Comparison of ENCODE assay signal across 16 mouse cellular contexts in the genomic region with DNA sequence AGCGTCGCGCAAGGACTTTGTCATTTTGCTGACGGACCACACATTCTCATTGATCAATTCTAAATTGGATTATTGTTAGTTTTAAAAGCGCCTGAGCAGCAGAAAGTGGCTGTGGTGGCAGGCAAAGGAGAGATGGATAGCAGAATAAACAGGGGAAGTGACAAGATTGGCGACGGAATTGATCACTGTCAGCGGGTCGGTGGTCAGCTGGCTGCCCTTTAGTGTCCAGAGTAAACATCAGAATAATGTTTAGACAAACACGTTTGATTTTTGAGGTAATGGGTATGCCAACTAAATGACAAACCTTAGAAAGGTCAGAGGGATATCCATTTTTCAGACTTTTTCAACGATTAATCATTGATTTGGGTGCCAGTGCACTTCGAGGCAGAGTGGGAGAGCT.
"Had no signal": no experiment of that assay in that cellular context is flagged by ENCODE, and none has a peak within 500 bp of the region (broad histone marks: within the 10 kb centered on the region; RNA-seq: fewer than 3 reads in every experiment).

No protein-coding gene starts in this region.

- H3K9ac ChIP-seq: neural tube, embryonic 13.5 days; neural tube, embryonic 15.5 days; stomach, embryonic 15.5 days had no signal

- H3K36me3 ChIP-seq: neural tube, embryonic 13.5 days; neural tube, embryonic 15.5 days; stomach, embryonic 15.5 days had no signal

- H3K4me2 ChIP-seq: neural tube, embryonic 13.5 days; neural tube, embryonic 15.5 days; stomach, embryonic 15.5 days had no signal

- H3K4me3 ChIP-seq: neural tube, embryonic 13.5 days; neural tube, embryonic 15.5 days; stomach, embryonic 15.5 days had no signal

- H3K4me1 ChIP-seq: neural tube, embryonic 13.5 days; neural tube, embryonic 15.5 days; stomach, embryonic 15.5 days had no signal

- DNase-seq: retina, postnatal 1 day; right cerebral cortex, adult 18-20 months; right cerebral cortex, postnatal 14 days; right cerebral cortex, postnatal 25 days; right cerebral cortex, postnatal 4 days; spleen, adult 18-20 months; thymus, adult 18-20 months; thymus, adult 2 months; thymus, postnatal 14 days; thymus, postnatal 25 days; thymus, postnatal 36 days; thymus, postnatal 4 days had no signal

- H3K9me3 ChIP-seq: neural tube, embryonic 13.5 days; neural tube, embryonic 15.5 days; stomach, embryonic 15.5 days had no signal

- H3K27ac ChIP-seq: neural tube, embryonic 13.5 days; neural tube, embryonic 15.5 days; stomach, embryonic 15.5 days; stomach, postnatal 0 days had no signal

- H3K27me3 ChIP-seq: neural tube, embryonic 13.5 days; neural tube, embryonic 15.5 days had no signal
